Mouse (Mus musculus) kidney, embryonic 14.5 days (tissue): ENCODE results near the gene Epb41l3. TPM values are rescaled to one million over a fixed set of nuclear protein-coding genes. Genes with fewer than 3 reads are reported as not detected.

ENCODE experiments used
- ATAC-seq: fragments of 200-750 bp; cut with Nextera tagmentation; 2 replicates; pipeline ENCODE4 v1.8.0; 2017; ENCODE audit warnings: moderate number of reproducible peaks, mild to moderate bottlenecking, moderate TSS enrichment, moderate library complexity; ENCODE audit not compliant: low FRiP score, low TSS enrichment
- H3K27ac ChIP-seq: fragments of 300-500 bp; sonication (generic); 2 replicates; pipeline ENCODE4 v1.5.1; 2014; ENCODE audit warnings: low read depth, mild to moderate bottlenecking, low read length, moderate library complexity, mixed read lengths
- H3K27me3 ChIP-seq: fragments of 300-500 bp; sonication (generic); 2 replicates; pipeline ENCODE4 v1.6.1; 2014; ENCODE audit warnings: mild to moderate bottlenecking, low read length; ENCODE audit not compliant: control insufficient read depth, insufficient read depth
- H3K36me3 ChIP-seq: fragments of 300-500 bp; sonication (generic); 2 replicates; pipeline ENCODE4 v1.6.1; 2014; ENCODE audit warnings: low read length, mixed read lengths; ENCODE audit not compliant: control insufficient read depth, insufficient read depth
- H3K4me1 ChIP-seq: fragments of 300-500 bp; sonication (generic); 2 replicates; pipeline ENCODE4 v1.6.1; 2014; ENCODE audit warnings: low read length, mixed read lengths; ENCODE audit not compliant: control insufficient read depth, insufficient read depth
- H3K4me2 ChIP-seq: fragments of 300-500 bp; sonication (generic); replicated peaks from 2 replicates; pipeline ENCODE4 v1.6.1; 2014; ENCODE audit warnings: low read depth, mild to moderate bottlenecking, low read length
- H3K4me3 ChIP-seq: fragments of 300-500 bp; sonication (generic); 2 replicates; pipeline ENCODE4 v1.5.1; 2014; ENCODE audit warnings: mild to moderate bottlenecking, low read length
- H3K9ac ChIP-seq: fragments of 300-500 bp; sonication (generic); 2 replicates; pipeline ENCODE4 v1.6.1; 2014; ENCODE audit warnings: low read depth, mild to moderate bottlenecking, low read length, moderate library complexity
- H3K9me3 ChIP-seq: fragments of 300-500 bp; sonication (generic); 2 replicates; pipeline ENCODE4 v1.6.1; 2016; ENCODE audit warnings: low read length; ENCODE audit not compliant: control insufficient read depth
- WGBS: fragments of 180-500 bp; shearing (Covaris S2); extraction: QIAGEN DNeasy Blood & Tissue Kit; methylation state at CpG from one replicate; pipeline ENCODE4 v1.1.7; 2014; 5-methylcytosine and 5-hydroxymethylcytosine counted together
- polyA plus RNA-seq: library from polyadenylated mRNA; unstranded; fragments of >200 nt; fragmentation: Nextera tagmentation; extraction: Ambion mirVana; gene quantifications from 2 replicates; pipeline ENCODE4 v1.2.1, GENCODE M21; 2014

The Epb41l3 gene
- polyA plus RNA-seq, 1 experiment from 2014 or later = 29.7 TPM

- Histone ChIP-seq H3K27ac (no peak overlapping the region), H3K36me3 (no peaks in the 10 kb centered on the region), H3K4me2 (no peak overlapping the region), H3K27me3 (no peaks in the 10 kb centered on the region), H3K4me3 (no peak overlapping the region), H3K9ac (no peak overlapping the region), H3K4me1 (no peaks in the 10 kb centered on the region; the same call in 1 of the 2 replicates), H3K9me3 (no peaks in the 10 kb centered on the region; the same call in 1 of the 2 replicates)
- WGBS = 81% methylated on average over 5 of the region's 5 CpGs
- no peak for ATAC-seq
Measured at GRCm38 (mm10) chr17:69229451-69229850, 154.0 kb downstream of the Epb41l3 start.

GRCm38 (mm10) chr17:69230131-69230621, 154.7 kb downstream of the Epb41l3 start:
- Histone ChIP-seq H3K4me3 (no peak overlapping the region), H3K9ac (no peak overlapping the region), H3K9me3 (no peaks in the 10 kb centered on the region; the same call in 1 of the 2 replicates), H3K4me2 (no peak overlapping the region), H3K27ac (no peak overlapping the region), H3K4me1 (no peaks in the 10 kb centered on the region; the same call in 1 of the 2 replicates), H3K27me3 (no peaks in the 10 kb centered on the region), H3K36me3 (no peaks in the 10 kb centered on the region)
- 77% methylated on average over 6 of the region's 6 CpGs for WGBS
- ATAC-seq = no peak

GRCm38 (mm10) chr17:69231360-69231759, 155.9 kb downstream of the Epb41l3 start:
- Histone ChIP-seq H3K36me3 (no peaks in the 10 kb centered on the region), H3K27ac (no peak overlapping the region), H3K4me2 (no peak overlapping the region), H3K4me3 (no peak overlapping the region), H3K9ac (no peak overlapping the region), H3K4me1 (no peaks in the 10 kb centered on the region; the same call in 1 of the 2 replicates), H3K9me3 (no peaks in the 10 kb centered on the region), H3K27me3 (no peaks in the 10 kb centered on the region)
- WGBS = 81% methylated on average over 5 of the region's 5 CpGs
- ATAC-seq = no peak

- no peaks in the 10 kb centered on the region for H3K27me3 ChIP-seq
- H3K9ac ChIP-seq = no peak overlapping the region
- no peaks in the 10 kb centered on the region for H3K4me1 ChIP-seq
- H3K4me2 ChIP-seq = no peak overlapping the region
- H3K36me3 ChIP-seq = no peaks in the 10 kb centered on the region
- H3K4me3 ChIP-seq = no peak overlapping the region
- no peaks in the 10 kb centered on the region for H3K9me3 ChIP-seq
- H3K27ac ChIP-seq = no peak overlapping the region
- 96% methylated on average over 3 of the region's 3 CpGs for WGBS
- ATAC-seq = no peak
Measured at GRCm38 (mm10) chr17:69237172-69237571, 161.7 kb downstream of the Epb41l3 start.

GRCm38 (mm10) chr17:69238810-69239373, 163.4 kb downstream of the Epb41l3 start:
- no peaks in the 10 kb centered on the region for H3K9me3 ChIP-seq
- no peaks in the 10 kb centered on the region for H3K27me3 ChIP-seq
- no peak overlapping the region for H3K4me2 ChIP-seq
- WGBS = 95% methylated on average over 4 of the region's 4 CpGs
- no peak overlapping the region for H3K4me3 ChIP-seq
- no peak overlapping the region for H3K27ac ChIP-seq
- H3K9ac ChIP-seq = no peak overlapping the region
- ATAC-seq = peak; percentile 28; the same call in 1 of the 2 replicates
- no peaks in the 10 kb centered on the region for H3K36me3 ChIP-seq
- no peaks in the 10 kb centered on the region for H3K4me1 ChIP-seq

GRCm38 (mm10) chr17:69239423-69239822, 163.9 kb downstream of the Epb41l3 start:
- Histone ChIP-seq H3K27ac (no peak overlapping the region), H3K27me3 (no peaks in the 10 kb centered on the region), H3K4me2 (no peak overlapping the region), H3K4me1 (no peaks in the 10 kb centered on the region), H3K36me3 (no peaks in the 10 kb centered on the region), H3K9me3 (no peaks in the 10 kb centered on the region), H3K9ac (no peak overlapping the region), H3K4me3 (no peak overlapping the region)
- WGBS = 84% methylated on average over 6 of the region's 6 CpGs
- ATAC-seq = no peak

- Histone ChIP-seq H3K27ac (no peak overlapping the region), H3K4me2 (no peak overlapping the region), H3K4me1 (no peaks in the 10 kb centered on the region), H3K27me3 (no peaks in the 10 kb centered on the region), H3K36me3 (no peaks in the 10 kb centered on the region), H3K4me3 (no peak overlapping the region), H3K9ac (no peak overlapping the region), H3K9me3 (no peaks in the 10 kb centered on the region)
- WGBS = 57% methylated on average over 9 of the region's 9 CpGs
- no peak for ATAC-seq
Measured at GRCm38 (mm10) chr17:69255834-69256233, 180.4 kb downstream of the Epb41l3 start.

GRCm38 (mm10) chr17:69256441-69256840, 181.0 kb downstream of the Epb41l3 start:
- 0 out of 2 replicates have a peak, but pooled peaks have one; percentile 66 for ATAC-seq
- H3K4me3 ChIP-seq = no peak overlapping the region
- WGBS = 46% methylated on average over 9 of the region's 9 CpGs
- no peak overlapping the region for H3K9ac ChIP-seq
- no peaks in the 10 kb centered on the region for H3K9me3 ChIP-seq
- no peaks in the 10 kb centered on the region for H3K27me3 ChIP-seq
- H3K4me1 ChIP-seq = no peaks in the 10 kb centered on the region
- H3K4me2 ChIP-seq = no peak overlapping the region
- no peak overlapping the region for H3K27ac ChIP-seq
- H3K36me3 ChIP-seq = no peaks in the 10 kb centered on the region

- 80% methylated on average over 15 of the region's 15 CpGs for WGBS
- H3K4me1 ChIP-seq = no peaks in the 10 kb centered on the region
- no peaks in the 10 kb centered on the region for H3K27me3 ChIP-seq
- no peak overlapping the region for H3K27ac ChIP-seq
- H3K9ac ChIP-seq = no peak overlapping the region
- ATAC-seq = no peak
- H3K4me2 ChIP-seq = no peak overlapping the region
- no peaks in the 10 kb centered on the region for H3K9me3 ChIP-seq
- H3K36me3 ChIP-seq = peaks cover 3% of the 10 kb centered on the region; the same call in 1 of the 2 replicates
- no peak overlapping the region for H3K4me3 ChIP-seq
Measured at GRCm38 (mm10) chr17:69263810-69264565, 188.5 kb downstream of the Epb41l3 start.
